Mouse (Mus musculus): Measurements from ENCODE around the gene Trank1. TPM values are rescaled to one million over a fixed set of nuclear protein-coding genes. Genes with fewer than 3 reads are reported as not detected.

The Trank1 gene
- polyA plus RNA-seq, 1 experiment from 2014 or later = 17.8 TPM

- H3K4me3 ChIP-seq (ENCODE audit: low read depth, low read length) = no peak overlapping the region
- 96% methylated on average over 6 of the region's 6 CpGs for WGBS
- H3K27ac ChIP-seq (ENCODE audit: low read depth, low read length) = no peak overlapping the region
- no peak overlapping the region for H3K4me2 ChIP-seq (ENCODE audit: low read depth, low read length)
- H3K4me1 ChIP-seq (ENCODE audit: control insufficient read depth, insufficient read depth, low read length) = 0 out of 2 replicates have a peak, but pooled peaks cover 2% of the 10 kb centered on the region
- H3K27me3 ChIP-seq (ENCODE audit: control insufficient read depth, insufficient read depth, low read length) = no peaks in the 10 kb centered on the region
- H3K36me3 ChIP-seq (ENCODE audit: control insufficient read depth, insufficient read depth, low read length) = no peaks in the 10 kb centered on the region
- no peak for ATAC-seq (ENCODE audit: low read depth)
- no peak overlapping the region for H3K9ac ChIP-seq (replicated peaks; ENCODE audit: low read depth, low read length)
- H3K9me3 ChIP-seq (ENCODE audit: control insufficient read depth, low read length) = no peaks in the 10 kb centered on the region
These were observed 70.9 kb downstream of the Trank1 start for GRCm38 (mm10) chr9:111382469-111382868.

DNA sequence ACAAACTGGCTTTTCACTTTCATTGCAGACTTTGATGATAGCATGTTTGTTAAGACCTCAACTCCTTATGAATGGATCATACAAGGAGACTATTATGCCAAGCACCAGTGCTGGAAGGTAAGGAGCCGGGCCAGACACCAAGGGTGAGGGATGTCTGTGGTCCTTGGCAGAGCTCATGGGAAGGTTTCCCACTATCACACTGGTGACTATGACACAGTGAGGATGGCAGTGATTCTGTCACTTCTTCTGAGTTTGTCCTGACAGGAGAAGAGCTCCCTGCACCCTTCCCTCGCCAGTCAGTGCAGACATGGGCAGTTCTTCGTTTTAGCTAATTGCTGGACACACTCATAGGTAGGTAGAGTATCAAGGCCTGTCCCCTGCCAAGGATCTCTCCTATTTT is 71.5 kb downstream of the Trank1 start:
- Histone ChIP-seq H3K36me3 (ENCODE audit: control insufficient read depth, insufficient read depth, low read length) (no peaks in the 10 kb centered on the region), H3K9me3 (ENCODE audit: control insufficient read depth, low read length) (no peaks in the 10 kb centered on the region), H3K4me3 (ENCODE audit: low read depth, low read length) (no peak overlapping the region), H3K4me2 (ENCODE audit: low read depth, low read length) (no peak overlapping the region), H3K27ac (ENCODE audit: low read depth, low read length) (no peak overlapping the region), H3K4me1 (ENCODE audit: control insufficient read depth, insufficient read depth, low read length) (0 out of 2 replicates have a peak, but pooled peaks cover 2% of the 10 kb centered on the region), H3K9ac (replicated peaks; ENCODE audit: low read depth, low read length) (no peak overlapping the region), H3K27me3 (ENCODE audit: control insufficient read depth, insufficient read depth, low read length) (no peaks in the 10 kb centered on the region)
- 92% methylated on average over 3 of the region's 3 CpGs for WGBS
- ATAC-seq (ENCODE audit: low read depth) = no peak

GRCm38 (mm10) chr9:111383756-111384155 is 72.2 kb downstream of the Trank1 start:
- H3K4me2 ChIP-seq (ENCODE audit: low read depth, low read length) = no peak overlapping the region
- no peak overlapping the region; the same call in 1 of the 2 replicates for H3K27ac ChIP-seq (ENCODE audit: low read depth, low read length)
- H3K9me3 ChIP-seq (ENCODE audit: control insufficient read depth, low read length) = no peaks in the 10 kb centered on the region
- no peak overlapping the region for H3K4me3 ChIP-seq (ENCODE audit: low read depth, low read length)
- H3K27me3 ChIP-seq (ENCODE audit: control insufficient read depth, insufficient read depth, low read length) = no peaks in the 10 kb centered on the region
- H3K9ac ChIP-seq (replicated peaks; ENCODE audit: low read depth, low read length) = no peak overlapping the region
- 55% methylated on average over 3 of the region's 3 CpGs for WGBS
- 0 out of 2 replicates have a peak, but pooled peaks cover 2% of the 10 kb centered on the region for H3K4me1 ChIP-seq (ENCODE audit: control insufficient read depth, insufficient read depth, low read length)
- ATAC-seq (ENCODE audit: low read depth) = no peak
- H3K36me3 ChIP-seq (ENCODE audit: control insufficient read depth, insufficient read depth, low read length) = no peaks in the 10 kb centered on the region

- Histone ChIP-seq H3K9ac (replicated peaks; ENCODE audit: low read depth, low read length) (no peak overlapping the region), H3K4me1 (ENCODE audit: control insufficient read depth, insufficient read depth, low read length) (0 out of 2 replicates have a peak, but pooled peaks cover 2% of the 10 kb centered on the region), H3K4me2 (ENCODE audit: low read depth, low read length) (no peak overlapping the region), H3K36me3 (ENCODE audit: control insufficient read depth, insufficient read depth, low read length) (no peaks in the 10 kb centered on the region), H3K27me3 (ENCODE audit: control insufficient read depth, insufficient read depth, low read length) (no peaks in the 10 kb centered on the region), H3K27ac (ENCODE audit: low read depth, low read length) (peak overlapping the region; percentile 3; the same call in 1 of the 2 replicates), H3K4me3 (ENCODE audit: low read depth, low read length) (no peak overlapping the region), H3K9me3 (ENCODE audit: control insufficient read depth, low read length) (no peaks in the 10 kb centered on the region)
- no peak for ATAC-seq (ENCODE audit: low read depth)
- 90% methylated on average over 5 of the region's 5 CpGs for WGBS
These were observed 74.3 kb downstream of the Trank1 start for GRCm38 (mm10) chr9:111385526-111386491.

DNA sequence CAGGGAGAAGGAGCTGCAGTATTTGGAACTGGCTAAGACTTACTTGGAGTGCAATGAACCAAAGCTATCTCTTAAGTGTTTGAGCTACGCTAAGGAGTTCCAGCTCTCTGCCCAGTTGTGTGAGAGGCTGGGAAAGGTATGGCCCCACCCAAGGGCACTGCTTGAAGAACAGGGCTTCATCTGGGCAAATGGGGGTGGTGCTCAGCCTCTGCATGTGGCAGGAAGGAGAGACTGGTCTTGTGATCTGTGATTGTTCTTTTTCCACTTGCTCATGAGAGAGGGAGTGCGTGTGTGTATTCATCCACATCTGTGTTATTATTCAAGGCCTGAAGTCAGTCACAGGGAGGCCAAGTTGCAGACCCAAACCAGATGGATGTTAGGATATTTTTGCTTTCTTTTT is 75.0 kb downstream of the Trank1 start:
- Histone ChIP-seq H3K9me3 (ENCODE audit: control insufficient read depth, low read length) (no peaks in the 10 kb centered on the region), H3K4me3 (ENCODE audit: low read depth, low read length) (no peak overlapping the region), H3K9ac (replicated peaks; ENCODE audit: low read depth, low read length) (no peak overlapping the region), H3K4me2 (ENCODE audit: low read depth, low read length) (no peak overlapping the region), H3K27ac (ENCODE audit: low read depth, low read length) (no peak overlapping the region), H3K4me1 (ENCODE audit: control insufficient read depth, insufficient read depth, low read length) (0 out of 2 replicates have a peak, but pooled peaks cover 2% of the 10 kb centered on the region), H3K27me3 (ENCODE audit: control insufficient read depth, insufficient read depth, low read length) (no peaks in the 10 kb centered on the region), H3K36me3 (ENCODE audit: control insufficient read depth, insufficient read depth, low read length) (no peaks in the 10 kb centered on the region)
- no peak for ATAC-seq (ENCODE audit: low read depth)
- WGBS = 77% methylated on average over 2 of the region's 2 CpGs

GRCm38 (mm10) chr9:111387576-111387975 is 76.0 kb downstream of the Trank1 start:
- 96% methylated on average over 4 of the region's 4 CpGs for WGBS
- H3K4me3 ChIP-seq (ENCODE audit: low read depth, low read length) = no peak overlapping the region
- ATAC-seq (ENCODE audit: low read depth) = no peak

GRCm38 (mm10) chr9:111390016-111390415 is 78.5 kb downstream of the Trank1 start:
- no peak overlapping the region for H3K4me3 ChIP-seq (ENCODE audit: low read depth, low read length)
- no peaks in the 10 kb centered on the region for H3K4me1 ChIP-seq (ENCODE audit: control insufficient read depth, insufficient read depth, low read length)
- H3K36me3 ChIP-seq (ENCODE audit: control insufficient read depth, insufficient read depth, low read length) = no peaks in the 10 kb centered on the region
- no peak for ATAC-seq (ENCODE audit: low read depth)
- WGBS = 75% methylated on average over 9 of the region's 9 CpGs
- H3K4me2 ChIP-seq (ENCODE audit: low read depth, low read length) = no peak overlapping the region
- H3K27ac ChIP-seq (ENCODE audit: low read depth, low read length) = no peak overlapping the region
- no peak overlapping the region for H3K9ac ChIP-seq (replicated peaks; ENCODE audit: low read depth, low read length)
- H3K27me3 ChIP-seq (ENCODE audit: control insufficient read depth, insufficient read depth, low read length) = no peaks in the 10 kb centered on the region
- no peaks in the 10 kb centered on the region for H3K9me3 ChIP-seq (ENCODE audit: control insufficient read depth, low read length)

More at GRCm38 (mm10) chr9:111387576-111387975, 76.0 kb downstream of the Trank1 start:
- no peaks in the 10 kb centered on the region for H3K36me3 ChIP-seq (ENCODE audit: control insufficient read depth, insufficient read depth, low read length)
- no peak overlapping the region for H3K4me2 ChIP-seq (ENCODE audit: low read depth, low read length)
- H3K9me3 ChIP-seq (ENCODE audit: control insufficient read depth, low read length) = no peaks in the 10 kb centered on the region
- H3K27ac ChIP-seq (ENCODE audit: low read depth, low read length) = no peak overlapping the region
- H3K27me3 ChIP-seq (ENCODE audit: control insufficient read depth, insufficient read depth, low read length) = no peaks in the 10 kb centered on the region
- no peak overlapping the region for H3K9ac ChIP-seq (replicated peaks; ENCODE audit: low read depth, low read length)
- H3K4me1 ChIP-seq (ENCODE audit: control insufficient read depth, insufficient read depth, low read length) = 0 out of 2 replicates have a peak, but pooled peaks cover 2% of the 10 kb centered on the region

GRCm38 (mm10) chr9:111391036-111391435 is 79.5 kb downstream of the Trank1 start:
- 86% methylated on average over 8 of the region's 8 CpGs for WGBS
- H3K4me2 ChIP-seq (ENCODE audit: low read depth, low read length) = no peak overlapping the region
- H3K27me3 ChIP-seq (ENCODE audit: control insufficient read depth, insufficient read depth, low read length) = no peaks in the 10 kb centered on the region
- no peaks in the 10 kb centered on the region for H3K36me3 ChIP-seq (ENCODE audit: control insufficient read depth, insufficient read depth, low read length)
- H3K4me1 ChIP-seq (ENCODE audit: control insufficient read depth, insufficient read depth, low read length) = no peaks in the 10 kb centered on the region
- H3K27ac ChIP-seq (ENCODE audit: low read depth, low read length) = no peak overlapping the region
- no peak overlapping the region for H3K9ac ChIP-seq (replicated peaks; ENCODE audit: low read depth, low read length)
- H3K9me3 ChIP-seq (ENCODE audit: control insufficient read depth, low read length) = no peaks in the 10 kb centered on the region
- no peak overlapping the region for H3K4me3 ChIP-seq (ENCODE audit: low read depth, low read length)
- ATAC-seq (ENCODE audit: low read depth) = no peak

GRCm38 (mm10) chr9:111391926-111392442 is 80.4 kb downstream of the Trank1 start:
- no peak for ATAC-seq (ENCODE audit: low read depth)

More at GRCm38 (mm10) chr9:111391926-111392442, 80.4 kb downstream of the Trank1 start:
- Histone ChIP-seq H3K36me3 (ENCODE audit: control insufficient read depth, insufficient read depth, low read length) (no peaks in the 10 kb centered on the region), H3K4me1 (ENCODE audit: control insufficient read depth, insufficient read depth, low read length) (no peaks in the 10 kb centered on the region), H3K4me3 (ENCODE audit: low read depth, low read length) (no peak overlapping the region), H3K27me3 (ENCODE audit: control insufficient read depth, insufficient read depth, low read length) (no peaks in the 10 kb centered on the region), H3K27ac (ENCODE audit: low read depth, low read length) (no peak overlapping the region), H3K4me2 (ENCODE audit: low read depth, low read length) (no peak overlapping the region), H3K9ac (replicated peaks; ENCODE audit: low read depth, low read length) (no peak overlapping the region), H3K9me3 (ENCODE audit: control insufficient read depth, low read length) (no peaks in the 10 kb centered on the region)
- 92% methylated on average over 18 of the region's 18 CpGs for WGBS

Measured in neural tube, embryonic 14.5 days (tissue).